Mouse (Mus musculus) heart, postnatal 0 days (tissue): ENCODE measurements at regions not wholly inside any gene's neighbourhood (a gene's known extent, or its start where the extent isn't known, plus 50 kb on each side); places are given as distances from the start of the nearest gene placed in this dataset.

Experiments used
- ATAC-seq: fragments of 200-750 bp; cut with Nextera tagmentation; 2 replicates; pipeline ENCODE4 v1.8.0; 2017; ENCODE audit warnings: low read depth, moderate number of reproducible peaks, moderate library complexity; ENCODE audit not compliant: insufficient read depth
- DNase-seq: peaks from one replicate; pipeline ENCODE4 v3.0.0-alpha.2; 2016; ENCODE audit warnings: low spot score
- H3K27ac ChIP-seq: fragments of 300-500 bp; sonication (generic); 2 replicates; pipeline ENCODE4 v1.5.1; 2014; ENCODE audit warnings: low read depth, mild to moderate bottlenecking
- H3K27me3 ChIP-seq: fragments of 300-500 bp; sonication (generic); 2 replicates; pipeline ENCODE4 v1.6.1; 2014; ENCODE audit warnings: low read length, mixed read lengths; ENCODE audit not compliant: control insufficient read depth, insufficient read depth
- H3K36me3 ChIP-seq: fragments of 300-500 bp; sonication (generic); replicated peaks from 2 replicates; pipeline ENCODE4 v1.6.1; 2014; ENCODE audit warnings: low read length, mixed read lengths; ENCODE audit not compliant: control insufficient read depth, insufficient read depth
- H3K4me1 ChIP-seq: fragments of 300-500 bp; sonication (generic); 2 replicates; pipeline ENCODE4 v1.6.1; 2014; ENCODE audit warnings: antibody characterized with exemption; ENCODE audit not compliant: control insufficient read depth, insufficient read depth
- H3K4me2 ChIP-seq: fragments of 300-500 bp; sonication (generic); 2 replicates; pipeline ENCODE4 v1.6.1; 2014; ENCODE audit warnings: low read depth, mild to moderate bottlenecking, low read length, moderate library complexity
- H3K4me3 ChIP-seq: fragments of 300-500 bp; sonication (generic); 2 replicates; pipeline ENCODE4 v1.5.1; 2014; ENCODE audit warnings: low read depth, low read length
- H3K9ac ChIP-seq: fragments of 300-500 bp; sonication (generic); replicated peaks from 2 replicates; pipeline ENCODE4 v1.6.1; 2014; ENCODE audit warnings: low read depth, low read length, mixed read lengths
- H3K9me3 ChIP-seq: fragments of 300-500 bp; sonication (generic); replicated peaks from 2 replicates; pipeline ENCODE4 v1.6.1; 2016; ENCODE audit warnings: low read length; ENCODE audit not compliant: control insufficient read depth
- CTCF ChIP-seq: IDR thresholded peaks from 2 replicates; pipeline ENCODE4 v1.5.1; 2016; ENCODE audit warnings: antibody characterized with exemption, control low read depth, low read depth
- EP300 ChIP-seq: IDR thresholded peaks from 2 replicates; pipeline ENCODE4 v1.6.1; 2016; ENCODE audit warnings: antibody characterized with exemption, low read depth
- WGBS: fragments of 180-500 bp; shearing (Covaris S2); extraction: QIAGEN DNeasy Blood & Tissue Kit; methylation state at CpG from one replicate; pipeline ENCODE4 v1.1.7; 2014; 5-methylcytosine and 5-hydroxymethylcytosine counted together

GRCm38 (mm10) chr11:17647441-17647840 is 306.2 kb downstream of the Etaa1 start:
- ATAC-seq = no peak
- no peak for TF ChIP-seq CTCF
- no peak for TF ChIP-seq EP300
- no peaks in the 10 kb centered on the region for H3K4me1 ChIP-seq
- H3K4me3 ChIP-seq = no peak overlapping the region
- no peaks in the 10 kb centered on the region for H3K27me3 ChIP-seq
- H3K9me3 ChIP-seq = no peaks in the 10 kb centered on the region
- no peak overlapping the region for H3K4me2 ChIP-seq
- DNase-seq = no peak
- H3K9ac ChIP-seq = no peak overlapping the region
- H3K36me3 ChIP-seq = no peaks in the 10 kb centered on the region
- no peak overlapping the region for H3K27ac ChIP-seq

DNA sequence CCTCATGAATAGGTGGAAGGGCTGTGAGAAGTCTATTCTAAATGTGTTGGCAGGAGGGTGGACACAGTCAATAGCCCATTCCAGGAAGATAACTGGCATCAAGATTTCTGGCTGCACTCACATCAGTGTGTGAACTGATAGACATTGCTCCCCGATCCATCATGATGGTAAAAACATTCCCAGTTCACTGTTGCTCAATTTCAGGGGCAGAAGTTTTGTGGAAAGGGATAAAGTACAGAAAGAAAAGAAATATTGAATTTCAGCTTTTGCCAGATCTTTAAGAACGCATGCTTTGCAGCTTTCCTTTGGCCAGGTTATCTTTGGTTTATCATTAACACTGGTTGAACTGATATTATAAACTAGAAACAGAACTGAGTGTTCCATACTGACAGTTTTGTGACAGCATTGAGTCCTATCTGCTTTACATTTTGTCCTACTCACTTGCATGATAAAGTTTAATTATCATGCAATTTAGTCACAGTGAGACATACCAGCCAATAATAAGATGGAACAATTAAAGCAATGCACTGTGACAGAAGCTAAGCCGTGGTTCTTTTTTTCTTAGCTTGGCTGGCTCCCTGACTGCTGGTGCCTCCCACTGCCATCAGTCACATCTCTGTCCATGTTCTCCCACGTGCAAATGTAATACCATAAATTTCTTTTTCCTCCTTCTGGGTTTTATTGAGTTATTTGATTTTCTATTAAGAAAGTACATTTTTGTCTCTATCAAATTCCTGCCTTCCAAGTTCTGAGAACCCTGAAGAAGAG is 302.1 kb downstream of the Etaa1 start:
- Histone ChIP-seq H3K27me3 (no peaks in the 10 kb centered on the region), H3K9ac (no peak overlapping the region), H3K4me2 (no peak overlapping the region), H3K27ac (no peak overlapping the region), H3K4me3 (no peak overlapping the region), H3K4me1 (no peaks in the 10 kb centered on the region), H3K9me3 (no peaks in the 10 kb centered on the region), H3K36me3 (no peaks in the 10 kb centered on the region)
- 60% methylated on average over 4 of the region's 4 CpGs for WGBS
- TF ChIP-seq EP300 (no peak), CTCF (no peak)
- DNase-seq (no peak), ATAC-seq (no peak)

- Histone ChIP-seq H3K9ac (no peak overlapping the region), H3K4me1 (no peaks in the 10 kb centered on the region), H3K4me3 (no peak overlapping the region), H3K36me3 (no peaks in the 10 kb centered on the region), H3K4me2 (no peak overlapping the region), H3K27me3 (no peaks in the 10 kb centered on the region), H3K9me3 (no peaks in the 10 kb centered on the region), H3K27ac (no peak overlapping the region)
- WGBS = 83% methylated on average over 2 of the region's 2 CpGs
- DNase-seq (no peak), ATAC-seq (no peak)
- TF ChIP-seq EP300 (no peak), CTCF (no peak)
Measured at GRCm38 (mm10) chr11:17655840-17656239, 297.8 kb downstream of the Etaa1 start.

DNA sequence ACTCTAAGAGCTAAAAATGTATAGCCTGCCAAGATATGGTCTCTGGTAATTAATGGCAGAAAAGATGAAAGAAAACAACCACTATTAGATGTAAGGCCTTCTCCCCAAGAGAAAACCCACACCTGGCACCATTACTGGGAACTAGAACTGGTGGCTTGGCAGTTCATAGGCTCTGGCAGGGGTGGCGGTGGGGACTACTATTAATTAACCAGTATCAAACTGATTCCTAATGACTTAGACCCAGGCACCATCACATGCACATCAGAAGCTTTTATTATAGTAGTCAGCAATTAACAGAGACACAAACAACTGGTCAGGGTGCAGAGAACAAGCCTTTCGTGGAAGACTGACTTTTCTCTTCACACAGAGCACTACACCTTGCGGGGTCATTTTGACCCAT is 296.0 kb downstream of the Etaa1 start:
- H3K36me3 ChIP-seq = no peaks in the 10 kb centered on the region
- no peaks in the 10 kb centered on the region for H3K9me3 ChIP-seq
- TF ChIP-seq CTCF (no peak), EP300 (no peak)
- H3K4me3 ChIP-seq = no peak overlapping the region
- H3K4me2 ChIP-seq = no peak overlapping the region
- WGBS = 88% methylated on average over 3 of the region's 3 CpGs
- no peaks in the 10 kb centered on the region for H3K27me3 ChIP-seq
- H3K9ac ChIP-seq = no peak overlapping the region
- ATAC-seq = no peak
- H3K27ac ChIP-seq = no peak overlapping the region
- no peaks in the 10 kb centered on the region for H3K4me1 ChIP-seq
- no peak for DNase-seq

- H3K27ac ChIP-seq = no peak overlapping the region
- no peak for TF ChIP-seq EP300
- TF ChIP-seq CTCF = no peak
- no peak overlapping the region for H3K9ac ChIP-seq
- no peaks in the 10 kb centered on the region for H3K36me3 ChIP-seq
- ATAC-seq = no peak
- no peak overlapping the region for H3K4me3 ChIP-seq
- H3K27me3 ChIP-seq = no peaks in the 10 kb centered on the region
- no peak overlapping the region for H3K4me2 ChIP-seq
- no peak for DNase-seq
- WGBS = 84% methylated on average over 3 of the region's 3 CpGs
- no peaks in the 10 kb centered on the region for H3K9me3 ChIP-seq
- no peaks in the 10 kb centered on the region for H3K4me1 ChIP-seq
Measured at GRCm38 (mm10) chr11:17658289-17658688, 295.4 kb downstream of the Etaa1 start.

DNA sequence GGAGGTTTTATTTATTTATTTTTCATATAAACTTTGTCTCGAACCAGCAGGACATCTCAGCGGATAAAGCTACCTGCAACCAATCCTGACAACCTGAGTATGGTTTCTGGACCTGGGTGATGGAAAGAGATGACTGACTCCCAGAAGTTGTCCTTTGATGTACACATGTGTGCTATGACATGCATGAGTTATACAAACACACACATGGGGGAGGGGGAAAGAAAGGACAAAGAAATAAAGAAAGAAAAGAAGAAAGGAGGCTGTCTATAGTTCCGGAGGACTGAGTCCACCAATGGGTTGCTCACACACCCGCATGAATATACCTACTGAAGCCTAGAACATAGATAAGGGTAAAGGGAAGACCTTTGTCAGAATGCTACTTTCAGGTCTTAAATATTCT is 295.0 kb downstream of the Etaa1 start:
- no peak overlapping the region for H3K27ac ChIP-seq
- ATAC-seq (no peak), DNase-seq (no peak)
- no peak overlapping the region for H3K4me2 ChIP-seq
- no peaks in the 10 kb centered on the region for H3K9me3 ChIP-seq
- H3K9ac ChIP-seq = no peak overlapping the region
- 0 out of 2 replicates have a peak, but pooled peaks cover 3% of the 10 kb centered on the region for H3K4me1 ChIP-seq
- no peaks in the 10 kb centered on the region for H3K36me3 ChIP-seq
- WGBS = 87% methylated on average over 4 of the region's 4 CpGs
- TF ChIP-seq EP300 (no peak), CTCF (no peak)
- no peak overlapping the region for H3K4me3 ChIP-seq
- H3K27me3 ChIP-seq = no peaks in the 10 kb centered on the region
